15 mouse cellular contexts compared by ENCODE assay signal in the genomic region with DNA sequence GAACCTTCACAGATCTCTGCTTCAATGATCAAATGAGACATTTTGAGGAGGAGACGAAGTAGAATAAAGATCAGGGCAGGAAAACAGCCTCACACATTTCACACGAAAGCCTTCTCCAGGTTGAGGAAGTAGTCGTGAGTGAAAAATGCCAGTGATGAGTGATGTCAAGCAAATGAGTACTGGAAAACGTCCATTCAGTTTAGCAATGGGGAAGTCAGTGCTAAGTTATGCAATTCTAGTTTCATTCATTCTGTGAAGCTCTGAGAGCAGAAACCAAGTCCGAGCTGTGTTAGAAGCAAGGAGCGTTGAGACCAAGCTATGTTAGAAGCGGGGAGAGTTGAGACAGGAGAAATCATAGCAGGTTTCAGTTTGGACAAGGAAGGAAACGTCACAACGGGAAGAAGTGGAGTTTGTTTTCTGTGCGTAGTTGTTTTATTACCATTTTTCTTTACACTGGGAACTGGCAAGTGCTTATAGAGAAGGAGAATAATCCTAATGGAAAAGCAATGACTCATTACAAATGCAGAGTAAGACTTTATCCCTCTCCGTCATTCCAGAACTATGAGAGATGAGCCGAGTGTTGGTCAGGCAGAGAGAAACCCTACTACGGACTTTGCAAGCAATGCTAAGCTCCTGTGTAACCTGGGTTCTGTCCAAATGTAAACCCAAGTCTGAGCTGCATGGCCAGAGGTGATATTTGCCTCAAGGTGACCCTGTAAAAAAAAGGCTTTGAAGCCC.
A peak's percentile ranks its signal among the peaks of the same experiment; 100 is the strongest.
DNase-seq lines count a peak whose midpoint lies in the region; TF ChIP-seq lines count a peak whose summit lies in the region.
"Had no signal": no experiment of that assay in that cellular context is flagged by ENCODE, and none has a peak within 500 bp of the region (broad histone marks: within the 10 kb centered on the region; RNA-seq: fewer than 3 reads in every experiment).

No protein-coding gene starts in this region.

- DNase-seq in liver, adult 2 months (ENCODE audit: extremely low read depth, low read depth, low spot score) = peak; percentile 24
- DNase-seq in liver = no peak
- peak; percentile 7 for DNase-seq in MEL (ENCODE audit: low read depth, low spot score)
- DNase-seq in forebrain, embryonic 10.5 days (ENCODE audit: extremely low spot score, low spot score) = no peak
- DNase-seq in left cerebral cortex, postnatal 36 days (ENCODE audit: low spot score in 2 of 2) = no peak
- no peak for DNase-seq in embryo, embryonic 11 days
- DNase-seq: cerebellum, adult 9-11 months; kidney, postnatal 10 days; retina, postnatal 1 day had no signal

- H3K9me3 ChIP-seq in MEL (replicated peaks; ENCODE audit: insufficient read depth, low read length) = no peaks in the 10 kb centered on the region
- no peaks in the 10 kb centered on the region for H3K9me3 ChIP-seq in forebrain, embryonic 10.5 days
- H3K9me3 ChIP-seq: hindbrain, embryonic 12.5 days; liver, embryonic 15.5 days; megakaryocyte, embryonic 14.5 days; stomach, embryonic 15.5 days had no signal

- no peaks in the 10 kb centered on the region for H3K36me3 ChIP-seq in liver, adult 2 months (ENCODE audit: control insufficient read depth, insufficient read depth, low read length)
- H3K36me3 ChIP-seq in MEL (ENCODE audit: control insufficient read depth in 1 of 2, insufficient read depth in 2 of 2, low read length in 2 of 2) (no peaks in the 10 kb centered on the region), myocyte (ENCODE audit: control insufficient read depth, insufficient read depth) (no peaks in the 10 kb centered on the region)
- no peaks in the 10 kb centered on the region for H3K36me3 ChIP-seq in forebrain, embryonic 10.5 days (replicated peaks)
- H3K36me3 ChIP-seq: hindbrain, embryonic 12.5 days; liver, embryonic 15.5 days; stomach, embryonic 15.5 days had no signal

- intact Hi-C loops in left cerebral cortex, postnatal 36 days (cut with DNase I) = loop anchor here (5.0 kb wide), 1 partner anchor 54 kb away; no protein-coding TSS in a partner anchor

- H3K27ac ChIP-seq in liver, adult 2 months (replicated peaks; ENCODE audit: insufficient read depth, low read depth, low read length) = no peak overlapping the region
- no peak overlapping the region for H3K27ac ChIP-seq in MEL (ENCODE audit: control insufficient read depth, low read depth, low read length)
- peak overlapping the region; percentile 23 for H3K27ac ChIP-seq in embryonic fibroblast, embryonic 13.5 days (ENCODE audit: insufficient read depth, low read length)
- H3K27ac ChIP-seq in forebrain, embryonic 10.5 days = no peak overlapping the region
- H3K27ac ChIP-seq: hindbrain, embryonic 12.5 days; liver, embryonic 15.5 days; stomach, embryonic 15.5 days had no signal

- TF ChIP-seq POLR2A in liver, adult 2 months (IDR thresholded peaks at IDR 0.05; ENCODE audit: extremely low read depth, insufficient read depth, low read length) = no peak
- TF ChIP-seq POLR2A in MEL (IDR thresholded peaks at IDR 0.05; ENCODE audit: control insufficient read depth in 1 of 2, insufficient read depth in 1 of 2, low read depth in 1 of 2, low read length in 2 of 2, poor library complexity in 1 of 2) = no peak
- TF ChIP-seq POLR2A in embryonic fibroblast, embryonic 13.5 days (IDR thresholded peaks at IDR 0.05; ENCODE audit: low read depth, low read length) = no peak
- no peak for TF ChIP-seq POLR2A in myocyte (IDR thresholded peaks at IDR 0.05; ENCODE audit: insufficient read length, low read depth)

- TF ChIP-seq CTCF in liver, adult 2 months (IDR thresholded peaks at IDR 0.05; ENCODE audit: low read depth, low read length) = no peak
- no peak for TF ChIP-seq CTCF in MEL (IDR thresholded peaks at IDR 0.05 in 2 of 3, conservative IDR thresholded peaks at IDR 0.05 in 1 of 3; ENCODE audit: control insufficient read depth in 1 of 3, insufficient read depth in 1 of 3, low read depth in 2 of 3, low read length in 3 of 3, poor library complexity in 1 of 3, severe bottlenecking in 1 of 3)
- TF ChIP-seq CTCF in embryonic fibroblast, embryonic 13.5 days (IDR thresholded peaks at IDR 0.05; ENCODE audit: borderline replicate concordance, insufficient read depth, low read length) = no peak

- H3K79me2 ChIP-seq in liver, adult 2 months (ENCODE audit: control insufficient read depth, insufficient read depth, low read length) = no peaks in the 10 kb centered on the region
- H3K79me2 ChIP-seq in MEL (ENCODE audit: control insufficient read depth, insufficient read depth, low read length, poor library complexity) (no peaks in the 10 kb centered on the region), myocyte (ENCODE audit: control insufficient read depth, insufficient read depth) (no peaks in the 10 kb centered on the region)

- no peak overlapping the region for H3K4me3 ChIP-seq in liver, adult 2 months (ENCODE audit: insufficient read depth, low read depth, low read length)
- H3K4me3 ChIP-seq in MEL (ENCODE audit: control insufficient read depth in 1 of 2, insufficient read depth in 1 of 2, low read depth in 2 of 2, low read length in 2 of 2) = no peak overlapping the region
- no peak overlapping the region for H3K4me3 ChIP-seq in embryonic fibroblast, embryonic 13.5 days (ENCODE audit: insufficient read depth, low read length)
- H3K4me3 ChIP-seq in myocyte = no peak overlapping the region
- H3K4me3 ChIP-seq in forebrain, embryonic 10.5 days = no peak overlapping the region
- H3K4me3 ChIP-seq: hindbrain, embryonic 12.5 days; liver, embryonic 15.5 days; megakaryocyte, embryonic 14.5 days; stomach, embryonic 15.5 days had no signal

- WGBS in liver, adult 2 months = 75% methylated on average over 13 of the region's 13 CpGs
- WGBS in forebrain, embryonic 10.5 days = 88% methylated on average over 13 of the region's 13 CpGs

- H3K4me1 ChIP-seq in liver, adult 2 months (ENCODE audit: control insufficient read depth, insufficient read depth, low read length) = no peaks in the 10 kb centered on the region
- H3K4me1 ChIP-seq in MEL (ENCODE audit: control insufficient read depth in 1 of 2, insufficient read depth in 2 of 2, low read length in 2 of 2) = no peaks in the 10 kb centered on the region
- peaks cover 27% of the 10 kb centered on the region for H3K4me1 ChIP-seq in embryonic fibroblast, embryonic 13.5 days (ENCODE audit: control insufficient read depth, insufficient read depth, low read length)
- H3K4me1 ChIP-seq in forebrain, embryonic 10.5 days = peaks cover 22% of the 10 kb centered on the region
- H3K4me1 ChIP-seq: liver, embryonic 15.5 days; megakaryocyte, embryonic 14.5 days had no signal

- peak overlapping the region; percentile 64 for H3K4me2 ChIP-seq in myocyte (ENCODE audit: low read depth)
- H3K4me2 ChIP-seq: hindbrain, embryonic 12.5 days; liver, embryonic 15.5 days; stomach, embryonic 15.5 days had no signal

- no peak for TF ChIP-seq EP300 in MEL (IDR thresholded peaks at IDR 0.05; ENCODE audit: low read depth in 1 of 2, low read length in 2 of 2)

- no peaks in the 10 kb centered on the region for H3K27me3 ChIP-seq in liver, adult 2 months (ENCODE audit: control insufficient read depth, insufficient read depth, low read length)
- H3K27me3 ChIP-seq in MEL (ENCODE audit: control insufficient read depth in 1 of 2, insufficient read depth in 2 of 2, low read length in 2 of 2) = peaks cover 6 to 20% of the 10 kb centered on the region in 2 experiments
- no peaks in the 10 kb centered on the region for H3K27me3 ChIP-seq in myocyte (ENCODE audit: control insufficient read depth, insufficient read depth, insufficient read length)
- 0 out of 2 replicates have a peak, but pooled peaks cover 3% of the 10 kb centered on the region for H3K27me3 ChIP-seq in forebrain, embryonic 10.5 days (ENCODE audit: poor library complexity, severe bottlenecking)
- H3K27me3 ChIP-seq: hindbrain, embryonic 12.5 days; liver, embryonic 15.5 days; stomach, embryonic 15.5 days had no signal

- no peak overlapping the region for H3K9ac ChIP-seq in liver, adult 2 months (ENCODE audit: low read depth, low read length)
- H3K9ac ChIP-seq in MEL (ENCODE audit: control insufficient read depth, low read depth, low read length, poor library complexity, severe bottlenecking) = no peak overlapping the region
- H3K9ac ChIP-seq: hindbrain, embryonic 12.5 days; liver, embryonic 15.5 days; stomach, embryonic 15.5 days had no signal

- H3ac ChIP-seq in myocyte (ENCODE audit: control insufficient read depth, insufficient read length) = no peak overlapping the region

- TF ChIP-seq RAD21 in MEL (IDR thresholded peaks at IDR 0.05; ENCODE audit: low read depth, low read length) = no peak

TF ChIP-seq in MEL, 35 proteins besides CTCF, POLR2A, EP300 and RAD21 (continues in another document):
- TF ChIP-seq TCF12 (IDR thresholded peaks at IDR 0.05; ENCODE audit: low read depth, low read length) (no peak), MAX (IDR thresholded peaks at IDR 0.05; ENCODE audit: low read length) (no peak), POLR2AphosphoS2 (IDR thresholded peaks at IDR 0.05; ENCODE audit: low read length) (no peak), ZMIZ1 (IDR thresholded peaks at IDR 0.05; ENCODE audit: low read depth, low read length) (no peak), ZC3H11A (IDR thresholded peaks at IDR 0.05; ENCODE audit: low read depth, low read length) (no peak), USF1 (IDR thresholded peaks at IDR 0.05; ENCODE audit: low read depth, low read length) (no peak), HCFC1 (IDR thresholded peaks at IDR 0.05; ENCODE audit: low read depth, low read length) (no peak), RCOR1 (IDR thresholded peaks at IDR 0.05; ENCODE audit: low read depth, low read length) (no peak), E2F4 (IDR thresholded peaks at IDR 0.05; ENCODE audit: borderline replicate concordance, low read depth, low read length) (no peak), USF2 (IDR thresholded peaks at IDR 0.05; ENCODE audit: borderline replicate concordance in 1 of 2, insufficient read depth in 1 of 2, low read depth in 1 of 2, low read length in 2 of 2) (no peak)

TF ChIP-seq in myocyte, 11 proteins besides CTCF, POLR2A, EP300 and RAD21:
- TF ChIP-seq E2F4 (IDR thresholded peaks at IDR 0.05; ENCODE audit: insufficient read depth) (no peak), USF1 (IDR thresholded peaks at IDR 0.05; ENCODE audit: low read depth) (no peak), SRF (IDR thresholded peaks at IDR 0.05; ENCODE audit: control insufficient read depth, insufficient read length, low read depth) (no peak), MAX (IDR thresholded peaks at IDR 0.05; ENCODE audit: low read depth) (no peak), CEBPB (IDR thresholded peaks at IDR 0.05; ENCODE audit: insufficient read depth, poor library complexity, severe bottlenecking) (0 out of 2 replicates have a peak, but pooled peaks have one; percentile 6)
TF ChIP-seq in myocyte: peak in this region for 1.

Comparison
In these comparisons a context has a peak if more than half of its experiments do, and no peak if none do; other contexts are left out.
1. DNase-seq: peak in liver, adult 2 months (single experiment) and MEL (single experiment); none in liver (single experiment), forebrain, embryonic 10.5 days (single experiment), left cerebral cortex, postnatal 36 days (0 of 2) and embryo, embryonic 11 days (single experiment).